8 mouse cellular contexts compared by ENCODE assay signal in genomic region chr4:126259063-126259462, GRCm38 (mm10). TPM values are rescaled to one million over a fixed set of nuclear protein-coding genes. Genes with fewer than 3 reads are reported as not detected.
A peak's percentile ranks its signal among the peaks of the same experiment; 100 is the strongest.
DNase-seq lines count a peak whose midpoint lies in the region; ATAC-seq and TF ChIP-seq lines count a peak whose summit lies in the region.

No protein-coding gene starts in this region.

- no peaks in the 10 kb centered on the region for H3K9me3 ChIP-seq in kidney, embryonic 14.5 days (ENCODE audit: control insufficient read depth, low read length)
- H3K9me3 ChIP-seq in heart, embryonic 14.5 days (ENCODE audit: control insufficient read depth, low read length): no peaks in the 10 kb centered on the region
- no peaks in the 10 kb centered on the region for H3K9me3 ChIP-seq in liver, embryonic 16.5 days (replicated peaks; ENCODE audit: control insufficient read depth, low read length)

- no peak for DNase-seq in kidney, postnatal 36 days
- DNase-seq in brain, embryonic 14.5 days (ENCODE audit: low read depth): peak; percentile 35
- DNase-seq in right cerebral cortex, postnatal 25 days: no peak
- DNase-seq in natural killer cell, adult 2 months (ENCODE audit: low spot score in 2 of 2): no peak

- TF ChIP-seq POLR2A in brain, embryonic 14.5 days (IDR thresholded peaks at IDR 0.05; ENCODE audit: borderline replicate concordance, extremely low read depth, insufficient read depth, insufficient read length, poor library complexity, severe bottlenecking): no peak

- no peak for TF ChIP-seq CTCF in brain, embryonic 14.5 days (IDR thresholded peaks at IDR 0.05; ENCODE audit: borderline replicate concordance, extremely low read depth, insufficient read depth, insufficient read length)

- no peak for ATAC-seq in kidney, embryonic 14.5 days (ENCODE audit: low FRiP score, low TSS enrichment)
- no peak for ATAC-seq in heart, embryonic 14.5 days (ENCODE audit: insufficient number of reproducible peaks, insufficient read depth, low FRiP score, low read depth)
- no peak for ATAC-seq in liver, embryonic 16.5 days (ENCODE audit: low read depth)
- no peak for ATAC-seq in activated CD4-positive, CD25-positive, alpha-beta regulatory T cell, adult 4 months

- H3K27me3 ChIP-seq in kidney, embryonic 14.5 days (ENCODE audit: control insufficient read depth, insufficient read depth, low read length): no peaks in the 10 kb centered on the region
- H3K27me3 ChIP-seq in heart, embryonic 14.5 days (ENCODE audit: control insufficient read depth, insufficient read depth, low read length): no peaks in the 10 kb centered on the region
- H3K27me3 ChIP-seq in liver, embryonic 16.5 days (ENCODE audit: control insufficient read depth, insufficient read depth, low read depth, low read length): peaks cover 42% of the 10 kb centered on the region

- no peaks in the 10 kb centered on the region for H3K36me3 ChIP-seq in kidney, embryonic 14.5 days (ENCODE audit: control insufficient read depth, insufficient read depth, low read length)
- H3K36me3 ChIP-seq in heart, embryonic 14.5 days (ENCODE audit: control insufficient read depth, insufficient read depth, low read length): no peaks in the 10 kb centered on the region
- no peaks in the 10 kb centered on the region for H3K36me3 ChIP-seq in liver, embryonic 16.5 days (ENCODE audit: control insufficient read depth, insufficient read depth)

- peaks cover 52% of the 10 kb centered on the region for H3K4me1 ChIP-seq in kidney, embryonic 14.5 days (ENCODE audit: control insufficient read depth, insufficient read depth, low read length)
- peaks cover 42 to 65% of the 10 kb centered on the region in 2 experiments for H3K4me1 ChIP-seq in heart, embryonic 14.5 days (ENCODE audit: control insufficient read depth in 2 of 2, insufficient read depth in 2 of 2, low read length in 2 of 2)
- peaks cover 66% of the 10 kb centered on the region for H3K4me1 ChIP-seq in liver, embryonic 16.5 days (ENCODE audit: control insufficient read depth, low read depth, low read length)

- peak overlapping the region; percentile 35 for H3K4me2 ChIP-seq in kidney, embryonic 14.5 days (replicated peaks; ENCODE audit: low read depth, low read length)
- peak overlapping the region; percentile 56 for H3K4me2 ChIP-seq in heart, embryonic 14.5 days (ENCODE audit: low read length)
- H3K4me2 ChIP-seq in liver, embryonic 16.5 days (ENCODE audit: low read depth, low read length): no peak overlapping the region

- peak overlapping the region; percentile 93 for H3K27ac ChIP-seq in kidney, embryonic 14.5 days (ENCODE audit: low read depth, low read length)
- H3K27ac ChIP-seq in heart, embryonic 14.5 days (replicated peaks in 1 of 2; ENCODE audit: control insufficient read depth in 1 of 2, insufficient read depth in 1 of 2, low read depth in 2 of 2, low read length in 2 of 2): peak overlapping the region; percentile 85 to 93
- peak overlapping the region; percentile 75 for H3K27ac ChIP-seq in liver, embryonic 16.5 days (ENCODE audit: low read length)

- WGBS in kidney, embryonic 14.5 days: 23% methylated on average over 3 of the region's 3 CpGs
- 25% methylated on average over 3 of the region's 3 CpGs for WGBS in heart, embryonic 14.5 days
- WGBS in liver, embryonic 16.5 days (ENCODE audit: insufficient replicate concordance): 16% methylated on average over 3 of the region's 3 CpGs

- peak overlapping the region; percentile 51; the same call in 1 of the 2 replicates for H3K9ac ChIP-seq in kidney, embryonic 14.5 days (ENCODE audit: low read depth, low read length)
- H3K9ac ChIP-seq in heart, embryonic 14.5 days (ENCODE audit: low read length): peak overlapping the region; percentile 51
- H3K9ac ChIP-seq in liver, embryonic 16.5 days (ENCODE audit: low read depth, low read length): no peak overlapping the region

- no peak overlapping the region; the same call in 1 of the 2 replicates for H3K4me3 ChIP-seq in kidney, embryonic 14.5 days (ENCODE audit: low read length)
- no peak overlapping the region for H3K4me3 ChIP-seq in heart, embryonic 14.5 days (ENCODE audit: control insufficient read depth in 1 of 2, insufficient read depth in 1 of 2, low read depth in 1 of 2, low read length in 2 of 2)
- H3K4me3 ChIP-seq in liver, embryonic 16.5 days (ENCODE audit: low read depth, low read length): no peak overlapping the region

RNA-seq across cellular contexts. Expression of gene Map7d1, which starts 2.9 kb away (rescaled TPM):
- polyA plus RNA-seq in kidney, embryonic 14.5 days (2014; fragmentation: Nextera tagmentation; extraction: Ambion mirVana): 35.6 and 43.3 TPM in 2 replicates
- polyA plus RNA-seq in brain, embryonic 14.5 days (2012; rRNA removed): 182 and 209 TPM in 2 replicates
- polyA plus RNA-seq in heart, embryonic 14.5 days (2014; fragmentation: Nextera tagmentation; extraction: Ambion mirVana): 41.8 and 46.8 TPM in 2 replicates
- 4.6 and 5.8 TPM in 2 replicates for polyA plus RNA-seq in liver, embryonic 16.5 days (2015; fragmentation: Nextera tagmentation; extraction: Ambion mirVana)
- 1 to 10 TPM; 6.7 to 7.4 TPM for polyA plus RNA-seq in activated CD4-positive, CD25-positive, alpha-beta regulatory T cell, adult 4 months (2017; shearing (Covaris generic))

RNA-seq across cellular contexts. Expression of gene Trappc3, which starts 3.1 kb away (rescaled TPM):
- 19.7 and 68.6 TPM in 2 replicates for polyA plus RNA-seq in kidney, embryonic 14.5 days (2014; fragmentation: Nextera tagmentation; extraction: Ambion mirVana)
- 123 and 136 TPM in 2 replicates for polyA plus RNA-seq in brain, embryonic 14.5 days (2012; rRNA removed)
- polyA plus RNA-seq in heart, embryonic 14.5 days (2014; fragmentation: Nextera tagmentation; extraction: Ambion mirVana): 17.8 and 30.5 TPM in 2 replicates
- 29.3 and 32.4 TPM in 2 replicates for polyA plus RNA-seq in liver, embryonic 16.5 days (2015; fragmentation: Nextera tagmentation; extraction: Ambion mirVana)
- 10 to 100 TPM; 57.1 to 80.8 TPM for polyA plus RNA-seq in activated CD4-positive, CD25-positive, alpha-beta regulatory T cell, adult 4 months (2017; shearing (Covaris generic))

RNA-seq across cellular contexts. Expression of gene Col8a2, which starts 27.5 kb away (rescaled TPM):
- polyA plus RNA-seq in kidney, embryonic 14.5 days (2014; fragmentation: Nextera tagmentation; extraction: Ambion mirVana): 5.5 and 6.8 TPM in 2 replicates
- 1.5 and 6.4 TPM in 2 replicates for polyA plus RNA-seq in brain, embryonic 14.5 days (2012; rRNA removed)
- polyA plus RNA-seq in heart, embryonic 14.5 days (2014; fragmentation: Nextera tagmentation; extraction: Ambion mirVana): 3.8 and 4.8 TPM in 2 replicates
- polyA plus RNA-seq in liver, embryonic 16.5 days (2015; fragmentation: Nextera tagmentation; extraction: Ambion mirVana): 0.57 and 0.71 TPM in 2 replicates
- not detected for polyA plus RNA-seq in activated CD4-positive, CD25-positive, alpha-beta regulatory T cell, adult 4 months (2017; shearing (Covaris generic))

RNA-seq across cellular contexts. Expression of gene Thrap3, which starts 56.5 kb away (rescaled TPM):
- polyA plus RNA-seq in kidney, embryonic 14.5 days (2014; fragmentation: Nextera tagmentation; extraction: Ambion mirVana): 141 and 281 TPM in 2 replicates
- 108 and 133 TPM in 2 replicates for polyA plus RNA-seq in brain, embryonic 14.5 days (2012; rRNA removed)
- polyA plus RNA-seq in heart, embryonic 14.5 days (2014; fragmentation: Nextera tagmentation; extraction: Ambion mirVana): 132 and 148 TPM in 2 replicates
- polyA plus RNA-seq in liver, embryonic 16.5 days (2015; fragmentation: Nextera tagmentation; extraction: Ambion mirVana): 78.1 and 78.4 TPM in 2 replicates
- 100 to 1,000 TPM; 205 to 236 TPM for polyA plus RNA-seq in activated CD4-positive, CD25-positive, alpha-beta regulatory T cell, adult 4 months (2017; shearing (Covaris generic))
